Mouse (Mus musculus): ENCODE results near the gene Nectin4. TPM values are rescaled to one million over a fixed set of nuclear protein-coding genes. Genes with fewer than 3 reads are reported as not detected.

Nectin4 gene
- polyA plus RNA-seq, 1 experiment from 2014 or later = 7.4 TPM

DNA sequence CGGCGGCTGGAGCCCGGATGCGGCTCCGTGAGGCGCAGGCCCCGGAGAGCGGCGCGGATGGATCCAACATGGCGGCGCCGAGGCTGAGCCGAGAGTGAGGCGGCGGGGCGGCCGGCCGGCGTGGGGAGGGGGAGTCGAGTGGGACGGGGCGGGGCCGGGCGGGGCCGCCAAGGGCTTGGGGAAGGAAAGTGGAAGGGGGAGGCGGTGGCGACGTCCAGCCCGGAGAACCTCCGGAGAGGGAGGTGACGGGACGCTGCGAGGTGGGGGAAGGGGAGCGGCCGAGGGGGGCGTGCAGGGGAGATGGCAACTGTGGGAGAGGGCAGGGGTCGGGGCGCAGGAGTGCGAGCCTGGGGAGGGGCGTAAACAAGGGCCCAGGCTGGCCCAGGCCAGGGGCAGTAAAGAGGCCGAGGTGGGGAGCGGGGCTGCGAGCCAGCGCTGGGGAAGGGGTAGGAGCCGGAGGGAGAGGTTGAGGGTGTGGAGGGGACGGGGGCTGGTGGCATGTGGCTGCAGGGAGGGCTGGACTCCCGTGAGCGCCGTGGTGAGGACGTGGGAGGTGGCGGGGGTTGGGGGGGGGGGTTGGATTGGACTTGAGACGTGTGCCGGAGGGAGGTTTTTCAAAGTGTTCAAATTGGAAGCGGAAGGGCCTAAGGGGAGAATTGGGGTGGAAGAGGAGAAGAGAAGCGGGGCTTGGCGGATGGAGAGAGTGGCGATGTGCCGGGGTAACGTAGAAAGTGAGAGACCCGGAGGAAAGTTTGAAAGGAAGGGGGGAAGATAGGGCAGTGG lies 40.3 kb upstream of the Nectin4 start:
- peak; percentile 95 for ATAC-seq (ENCODE audit: low read depth)
- Histone ChIP-seq H3K9ac (ENCODE audit: low read length) (peak overlapping the region; percentile 99), H3K4me1 (replicated peaks; ENCODE audit: control insufficient read depth, insufficient read depth, low read length) (peaks cover 23% of the 10 kb centered on the region), H3K36me3 (ENCODE audit: control insufficient read depth, insufficient read depth, low read length) (no peaks in the 10 kb centered on the region; the same call in 1 of the 2 replicates), H3K9me3 (ENCODE audit: control insufficient read depth, low read length) (no peaks in the 10 kb centered on the region), H3K27me3 (ENCODE audit: control insufficient read depth, insufficient read depth, low read depth, low read length) (no peaks in the 10 kb centered on the region), H3K4me2 (ENCODE audit: low read depth, low read length) (peak overlapping the region; percentile 73), H3K27ac (ENCODE audit: low read length) (peak overlapping the region; percentile 100), H3K4me3 (ENCODE audit: low read length) (peak overlapping the region; percentile 91)
- under 1% methylated on average over 39 of the region's 61 CpGs for WGBS

DNA sequence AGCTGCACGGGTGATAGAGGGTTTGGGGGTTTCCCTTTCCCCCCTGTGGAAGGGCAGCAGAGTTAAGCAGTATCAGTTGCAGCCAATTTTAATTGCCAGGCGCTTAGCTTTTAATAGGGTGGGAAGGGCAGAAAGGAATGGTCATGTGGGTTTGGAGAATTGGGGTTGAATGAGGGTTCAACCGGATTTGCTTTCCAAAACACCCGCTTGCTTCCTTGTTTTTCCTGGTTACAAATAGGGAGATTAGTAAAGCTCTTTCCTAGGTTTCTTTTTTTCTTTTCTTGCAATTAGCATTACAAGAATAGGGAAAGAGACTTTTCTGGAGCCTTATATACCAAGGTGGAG lies 39.7 kb upstream of the Nectin4 start:
- Histone ChIP-seq H3K27me3 (ENCODE audit: control insufficient read depth, insufficient read depth, low read depth, low read length) (no peaks in the 10 kb centered on the region), H3K36me3 (ENCODE audit: control insufficient read depth, insufficient read depth, low read length) (no peaks in the 10 kb centered on the region; the same call in 1 of the 2 replicates), H3K27ac (ENCODE audit: low read length) (peak overlapping the region; percentile 100), H3K9me3 (ENCODE audit: control insufficient read depth, low read length) (no peaks in the 10 kb centered on the region), H3K4me2 (ENCODE audit: low read depth, low read length) (peak overlapping the region; percentile 73), H3K4me3 (ENCODE audit: low read length) (peak overlapping the region; percentile 91), H3K9ac (ENCODE audit: low read length) (peak overlapping the region; percentile 99), H3K4me1 (replicated peaks; ENCODE audit: control insufficient read depth, insufficient read depth, low read length) (peaks cover 23% of the 10 kb centered on the region)
- 0% methylated on average over 4 of the region's 4 CpGs for WGBS
- no peak for ATAC-seq (ENCODE audit: low read depth)

DNA sequence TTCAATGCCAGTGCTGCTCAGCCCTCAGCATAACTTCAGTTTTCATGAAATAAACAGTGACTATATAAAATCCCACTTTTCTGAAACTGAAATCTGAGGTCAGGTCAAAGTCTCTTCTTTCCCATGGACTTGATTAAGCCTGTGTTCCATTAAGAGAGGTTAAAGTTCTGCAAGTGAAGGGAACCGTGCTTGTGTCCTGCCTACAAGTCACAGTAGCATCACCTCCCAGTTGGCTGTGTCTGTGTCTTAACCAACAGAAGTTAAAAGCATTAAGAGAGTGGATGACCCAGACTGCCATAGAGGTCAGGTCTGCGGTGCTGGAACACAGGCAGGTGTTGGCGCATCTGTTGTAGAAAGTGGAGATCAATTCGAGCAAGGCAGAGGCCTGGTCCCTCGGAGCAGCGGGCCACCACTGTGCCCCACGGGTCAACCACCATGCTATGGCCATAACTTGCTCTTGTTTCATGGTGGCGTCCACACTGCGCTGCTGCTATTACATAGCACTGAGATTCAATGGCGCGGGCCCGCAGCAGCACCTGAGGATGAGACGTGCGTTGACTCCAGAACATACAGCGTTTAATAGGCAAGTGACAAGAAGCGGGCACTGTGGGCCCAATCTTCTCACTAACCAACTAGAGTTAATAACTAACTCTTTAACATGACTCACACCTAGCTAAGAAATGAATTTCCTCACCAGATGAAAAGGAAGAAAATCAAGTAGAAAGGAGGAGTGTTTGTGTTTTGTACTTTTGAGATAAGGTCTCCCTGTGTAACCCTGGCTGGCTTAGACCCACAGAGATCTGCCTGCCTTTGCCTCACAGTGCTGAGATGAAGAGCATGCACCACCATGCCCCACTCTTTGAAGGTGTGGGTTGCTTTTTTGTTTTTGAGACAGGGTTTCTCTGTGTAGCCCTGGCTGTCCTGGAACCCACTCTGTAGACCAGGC lies 27.4 kb upstream of the Nectin4 start:
- Histone ChIP-seq H3K36me3 (ENCODE audit: control insufficient read depth, insufficient read depth, low read length) (peaks cover 29% of the 10 kb centered on the region), H3K9ac (ENCODE audit: low read length) (no peak overlapping the region), H3K27me3 (ENCODE audit: control insufficient read depth, insufficient read depth, low read depth, low read length) (no peaks in the 10 kb centered on the region), H3K9me3 (ENCODE audit: control insufficient read depth, low read length) (peaks cover 4% of the 10 kb centered on the region; the same call in 1 of the 2 replicates), H3K4me1 (replicated peaks; ENCODE audit: control insufficient read depth, insufficient read depth, low read length) (peaks cover 11% of the 10 kb centered on the region), H3K4me2 (ENCODE audit: low read depth, low read length) (no peak overlapping the region), H3K27ac (ENCODE audit: low read length) (no peak overlapping the region), H3K4me3 (ENCODE audit: low read length) (no peak overlapping the region)
- no peak for ATAC-seq (ENCODE audit: low read depth)
- WGBS = 84% methylated on average over 16 of the region's 16 CpGs

DNA sequence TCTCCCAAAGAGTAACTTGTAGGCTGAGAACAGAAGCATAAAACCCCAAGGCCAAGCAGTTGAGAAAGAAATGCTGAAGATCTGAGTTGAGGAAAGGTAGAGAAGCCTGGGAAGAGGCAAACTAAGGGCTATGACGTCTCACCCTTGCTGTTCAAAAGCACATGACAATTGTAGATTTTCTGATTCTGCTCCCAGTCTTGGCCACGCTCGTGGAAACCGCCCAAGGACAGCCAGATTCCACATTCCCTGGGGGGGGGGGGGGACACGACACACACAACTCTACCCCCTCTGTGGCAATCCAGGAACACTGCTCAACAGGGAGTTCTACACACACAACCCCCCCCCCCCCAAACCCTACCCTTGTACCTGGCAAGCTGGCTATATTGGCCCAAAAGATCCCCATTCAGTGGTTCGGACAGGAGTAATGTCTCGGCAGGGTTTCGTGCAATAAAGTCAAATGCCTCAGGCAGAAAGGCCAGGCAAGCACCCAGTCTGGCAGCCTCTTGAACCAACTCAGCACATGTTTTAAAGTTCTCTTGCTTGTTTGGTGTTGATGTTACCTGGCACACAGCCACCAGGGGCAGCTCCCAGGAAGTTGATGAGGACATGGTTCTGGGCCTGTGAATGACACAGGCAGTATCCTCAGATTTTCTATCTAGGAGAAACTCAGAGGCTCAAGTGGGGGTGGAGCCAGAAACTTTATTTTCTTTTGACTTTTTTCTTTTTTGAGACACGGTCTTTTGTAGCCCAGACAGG lies 25.8 kb upstream of the Nectin4 start:
- H3K36me3 ChIP-seq (ENCODE audit: control insufficient read depth, insufficient read depth, low read length) = peaks cover 25% of the 10 kb centered on the region
- ATAC-seq (ENCODE audit: low read depth) = 0 out of 2 replicates have a peak, but pooled peaks have one; percentile 13
- H3K9ac ChIP-seq (ENCODE audit: low read length) = no peak overlapping the region
- WGBS = 73% methylated on average over 9 of the region's 9 CpGs
- no peak overlapping the region for H3K4me3 ChIP-seq (ENCODE audit: low read length)
- peak overlapping the region; percentile 81 for H3K4me2 ChIP-seq (ENCODE audit: low read depth, low read length)
- H3K27me3 ChIP-seq (ENCODE audit: control insufficient read depth, insufficient read depth, low read depth, low read length) = no peaks in the 10 kb centered on the region
- H3K4me1 ChIP-seq (replicated peaks; ENCODE audit: control insufficient read depth, insufficient read depth, low read length) = peaks cover 11% of the 10 kb centered on the region
- peaks cover 4% of the 10 kb centered on the region; the same call in 1 of the 2 replicates for H3K9me3 ChIP-seq (ENCODE audit: control insufficient read depth, low read length)
- no peak overlapping the region for H3K27ac ChIP-seq (ENCODE audit: low read length)

DNA sequence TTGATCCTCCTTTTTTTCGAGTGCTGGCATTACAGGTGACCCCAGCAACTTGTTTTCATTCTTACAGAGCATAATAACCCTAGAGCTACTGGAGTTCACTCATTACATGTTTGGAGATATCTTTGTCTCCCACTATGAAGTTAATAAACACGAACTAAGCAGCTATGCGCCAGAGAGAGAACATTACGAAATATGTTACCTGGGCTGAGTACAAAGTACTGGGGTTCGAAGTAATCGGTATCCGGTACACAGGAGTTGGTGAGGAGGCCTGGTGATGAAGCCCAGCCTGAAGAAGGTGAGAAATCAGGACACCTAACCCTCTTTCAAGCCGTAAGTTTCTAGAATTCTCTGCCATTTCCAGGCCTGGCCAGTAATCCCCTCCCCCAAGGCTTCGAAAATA lies 25.2 kb upstream of the Nectin4 start:
- peaks cover 4% of the 10 kb centered on the region; the same call in 1 of the 2 replicates for H3K9me3 ChIP-seq (ENCODE audit: control insufficient read depth, low read length)
- peak overlapping the region; percentile 82 for H3K9ac ChIP-seq (ENCODE audit: low read length)
- peaks cover 20% of the 10 kb centered on the region for H3K36me3 ChIP-seq (ENCODE audit: control insufficient read depth, insufficient read depth, low read length)
- H3K4me1 ChIP-seq (replicated peaks; ENCODE audit: control insufficient read depth, insufficient read depth, low read length) = peaks cover 11% of the 10 kb centered on the region
- peak overlapping the region; percentile 81 for H3K4me2 ChIP-seq (ENCODE audit: low read depth, low read length)
- peak overlapping the region; percentile 79 for H3K4me3 ChIP-seq (ENCODE audit: low read length)
- no peak for ATAC-seq (ENCODE audit: low read depth)
- peak overlapping the region; percentile 26; the same call in 1 of the 2 replicates for H3K27ac ChIP-seq (ENCODE audit: low read length)
- WGBS = 70% methylated on average over 9 of the region's 9 CpGs
- no peaks in the 10 kb centered on the region for H3K27me3 ChIP-seq (ENCODE audit: control insufficient read depth, insufficient read depth, low read depth, low read length)

DNA sequence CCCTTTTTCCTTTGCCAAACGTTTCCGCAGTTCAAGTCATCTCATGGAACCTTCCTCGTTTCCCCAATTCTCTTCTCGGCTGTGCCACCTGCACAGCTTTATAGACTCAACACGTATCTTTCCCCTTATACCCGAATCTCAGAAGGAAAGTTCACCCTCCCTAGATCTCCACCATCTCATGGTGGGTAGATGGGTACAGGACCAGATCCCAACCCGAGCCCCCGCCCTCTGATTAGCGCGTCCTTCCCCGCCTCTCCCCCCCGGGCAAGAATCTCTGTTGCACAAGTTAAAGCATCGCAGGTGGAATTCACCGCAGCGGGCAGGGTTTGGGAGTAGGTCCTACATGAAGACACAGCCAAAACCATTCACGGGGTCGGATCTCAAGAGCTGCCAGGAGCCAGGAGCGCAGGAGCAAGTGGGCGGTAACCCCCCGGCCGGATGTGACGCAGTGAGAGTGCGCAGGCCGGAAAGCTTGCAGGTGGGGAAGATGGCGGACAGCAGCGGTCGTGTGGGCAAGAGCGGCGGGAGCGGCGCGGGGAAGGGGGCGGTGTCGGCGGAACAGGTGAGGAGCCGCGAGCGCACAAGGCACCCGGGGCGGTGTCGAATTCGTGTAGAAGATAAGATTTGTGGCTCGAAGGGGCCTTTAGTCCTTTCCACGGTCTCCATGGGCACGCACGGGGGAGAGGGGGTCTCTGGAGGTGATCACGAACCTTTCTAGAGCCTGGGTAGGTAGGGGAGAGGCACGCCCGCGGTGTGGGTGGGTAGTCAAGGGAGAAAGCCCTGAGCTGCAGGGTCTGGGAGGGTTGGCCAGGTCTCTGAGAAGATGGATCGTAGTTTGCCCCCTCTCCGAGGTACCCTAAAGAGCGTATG lies 24.4 kb upstream of the Nectin4 start, which contains the start of the genes Nit1 and Pfdn2:
Gene Nit1 (minus strand): TSS at position 422 of the 870 bp plus-strand sequence.
Gene Pfdn2 (plus strand): TSS at position 446 of the 870 bp plus-strand sequence.
- Histone ChIP-seq H3K27ac (ENCODE audit: low read length) (peak within 1 kb of the TSS; percentile 26), H3K9ac (ENCODE audit: low read length) (peak within 1 kb of the TSS; percentile 82), H3K27me3 (ENCODE audit: control insufficient read depth, insufficient read depth, low read depth, low read length) (no peaks in the 10 kb centered on the region), H3K4me2 (ENCODE audit: low read depth, low read length) (peak within 1 kb of the TSS; percentile 81), H3K36me3 (ENCODE audit: control insufficient read depth, insufficient read depth, low read length) (peaks cover 16% of the 10 kb centered on the region), H3K4me3 (ENCODE audit: low read length) (peak within 1 kb of the TSS; percentile 79), H3K4me1 (replicated peaks; ENCODE audit: control insufficient read depth, insufficient read depth, low read length) (peaks cover 11% of the 10 kb centered on the region), H3K9me3 (ENCODE audit: control insufficient read depth, low read length) (peaks cover 4% of the 10 kb centered on the region; the same call in 1 of the 2 replicates)
- WGBS = 1% methylated on average over 53 of the region's 53 CpGs
- ATAC-seq (ENCODE audit: low read depth) = peak; percentile 94

DNA sequence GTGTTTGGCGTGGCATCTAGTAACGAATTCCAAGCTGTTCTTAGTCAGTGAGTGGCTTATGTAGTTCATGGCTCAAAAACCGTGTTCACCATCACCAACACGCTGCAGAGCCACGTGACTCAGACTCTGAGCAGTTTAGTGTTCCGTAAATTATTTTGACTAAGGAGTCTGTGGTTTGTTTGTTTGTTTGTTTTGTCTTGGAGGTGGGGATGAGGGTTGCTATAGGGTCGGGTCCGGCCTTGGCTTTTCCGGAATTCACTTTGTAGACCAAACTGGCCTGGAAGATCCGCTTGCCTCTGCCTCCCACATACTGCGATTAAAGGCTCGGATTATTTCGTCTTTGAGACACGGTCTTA lies 23.8 kb upstream of the Nectin4 start:
- Histone ChIP-seq H3K36me3 (ENCODE audit: control insufficient read depth, insufficient read depth, low read length) (peaks cover 11% of the 10 kb centered on the region; the same call in 1 of the 2 replicates), H3K4me3 (ENCODE audit: low read length) (peak overlapping the region; percentile 79), H3K27ac (ENCODE audit: low read length) (no peak overlapping the region; the same call in 1 of the 2 replicates), H3K4me1 (replicated peaks; ENCODE audit: control insufficient read depth, insufficient read depth, low read length) (peaks cover 11% of the 10 kb centered on the region), H3K9me3 (ENCODE audit: control insufficient read depth, low read length) (peaks cover 4% of the 10 kb centered on the region; the same call in 1 of the 2 replicates), H3K9ac (ENCODE audit: low read length) (peak overlapping the region; percentile 82), H3K27me3 (ENCODE audit: control insufficient read depth, insufficient read depth, low read depth, low read length) (no peaks in the 10 kb centered on the region), H3K4me2 (ENCODE audit: low read depth, low read length) (peak overlapping the region; percentile 81)
- WGBS = under 1% methylated on average over 14 of the region's 14 CpGs
- no peak for ATAC-seq (ENCODE audit: low read depth)

DNA sequence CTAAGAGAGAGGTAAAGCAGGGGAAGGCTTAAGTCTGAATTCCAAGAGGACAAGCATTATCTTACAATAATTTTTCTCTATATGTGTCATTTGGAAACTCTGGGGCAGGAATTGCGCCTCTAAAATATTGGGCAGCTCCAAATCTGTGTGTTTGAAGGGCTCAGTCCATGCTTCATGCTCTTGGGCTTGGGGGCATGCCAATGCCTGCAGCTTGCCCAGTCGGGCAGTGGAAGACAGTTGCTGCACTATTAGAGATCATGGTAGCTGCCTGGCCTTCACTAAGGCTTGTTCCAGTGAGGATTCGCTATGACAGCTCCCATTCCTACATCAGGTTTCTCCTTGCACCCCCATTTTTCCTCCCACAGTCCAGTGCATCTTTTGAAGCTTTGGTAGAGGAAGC lies 21.2 kb upstream of the Nectin4 start:
- Histone ChIP-seq H3K9me3 (ENCODE audit: control insufficient read depth, low read length) (peaks cover 4% of the 10 kb centered on the region; the same call in 1 of the 2 replicates), H3K27me3 (ENCODE audit: control insufficient read depth, insufficient read depth, low read depth, low read length) (no peaks in the 10 kb centered on the region), H3K9ac (ENCODE audit: low read length) (no peak overlapping the region), H3K4me1 (replicated peaks; ENCODE audit: control insufficient read depth, insufficient read depth, low read length) (peaks cover 15% of the 10 kb centered on the region), H3K36me3 (ENCODE audit: control insufficient read depth, insufficient read depth, low read length) (no peaks in the 10 kb centered on the region), H3K4me2 (ENCODE audit: low read depth, low read length) (no peak overlapping the region), H3K27ac (ENCODE audit: low read length) (no peak overlapping the region), H3K4me3 (ENCODE audit: low read length) (no peak overlapping the region)
- 90% methylated on average over 3 of the region's 3 CpGs for WGBS
- no peak for ATAC-seq (ENCODE audit: low read depth)
